Mouse (Mus musculus): ENCODE results near the gene Gm10392.

The Gm10392 gene

DNA sequence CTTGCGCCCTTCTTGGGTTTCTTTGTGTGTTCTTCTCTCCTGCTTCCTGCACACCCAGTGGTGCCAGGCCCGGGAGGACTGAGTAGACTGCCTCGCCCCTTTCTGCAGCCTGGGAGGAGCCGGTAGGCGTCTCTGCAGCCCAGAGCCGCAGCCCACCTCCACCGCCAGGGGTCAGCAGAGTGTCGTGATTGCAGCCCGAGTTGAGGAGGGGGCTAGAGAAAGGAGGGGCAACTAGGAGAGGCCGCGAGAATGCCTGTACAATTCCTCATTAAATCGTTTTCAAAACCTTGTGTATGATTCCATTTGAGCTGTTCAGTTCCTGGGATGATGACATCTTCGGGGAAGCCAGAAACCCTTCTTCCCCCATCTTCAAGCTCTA, 27.9 kb downstream of the Gm10392 start:
- DNase-seq: peak; percentile 80 to 88

DNA sequence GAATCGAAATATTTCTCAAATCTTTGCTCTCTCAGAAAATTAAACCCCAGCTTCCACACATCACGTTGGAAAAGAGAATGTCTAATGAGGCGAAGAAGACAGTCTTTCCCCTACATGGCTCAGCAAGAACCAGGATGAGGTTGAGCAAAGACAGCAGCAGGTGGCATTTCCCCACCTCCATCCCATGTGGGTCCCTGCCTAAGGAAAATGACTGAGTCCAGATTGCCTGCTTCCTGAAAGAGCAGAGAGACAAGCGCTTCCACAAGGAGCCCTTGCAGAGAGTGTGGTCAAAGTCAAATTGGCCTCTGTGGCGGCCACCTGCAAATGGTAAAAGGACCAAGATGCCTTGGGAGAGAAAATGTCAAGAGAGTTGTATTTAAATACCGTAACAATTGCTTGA, 28.5 kb downstream of the Gm10392 start:
- DNase-seq: no peak

DNA sequence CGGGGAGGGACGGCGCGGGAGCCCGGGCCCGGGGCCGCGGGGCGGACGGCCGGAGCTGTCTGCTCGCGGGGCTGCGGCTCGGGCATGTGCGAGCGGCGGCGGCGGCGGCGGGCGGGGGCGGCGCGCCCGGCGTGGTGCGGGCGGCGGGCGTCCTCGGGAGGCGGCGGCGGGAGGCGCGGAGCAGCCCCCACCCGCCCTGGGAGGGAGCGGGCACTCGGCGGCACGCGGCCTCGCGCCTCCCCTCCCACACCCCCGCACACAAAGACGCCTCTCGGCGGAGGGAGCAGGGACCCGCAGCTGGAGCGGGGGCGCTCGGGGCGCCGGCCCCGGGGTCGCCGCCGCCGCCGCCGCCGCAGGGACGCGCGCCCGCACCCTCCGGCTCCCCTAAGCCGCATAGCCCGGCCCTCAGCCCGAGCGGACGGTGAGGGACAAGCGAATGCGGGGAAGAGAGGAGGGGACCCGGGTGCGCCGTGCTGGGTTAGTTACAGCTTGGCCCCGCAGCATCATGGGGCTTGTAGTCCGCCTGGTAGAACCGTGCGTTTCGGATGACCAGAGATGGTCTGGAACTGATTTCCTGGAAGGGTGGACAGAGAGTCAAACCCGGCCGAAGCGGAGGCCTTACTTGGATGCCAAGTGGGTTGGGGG, 29.3 kb downstream of the Gm10392 start, which contains the start of gene Ankrd13b:
Gene Ankrd13b, minus strand, starts transcription at position 88 of the 645 bp plus-strand sequence.
- peak in 1 of 2 experiments; percentile 67 for DNase-seq

GRCm38 (mm10) chr11:77488771-77489581, 30.0 kb downstream of the Gm10392 start:
- no peak for DNase-seq

DNA sequence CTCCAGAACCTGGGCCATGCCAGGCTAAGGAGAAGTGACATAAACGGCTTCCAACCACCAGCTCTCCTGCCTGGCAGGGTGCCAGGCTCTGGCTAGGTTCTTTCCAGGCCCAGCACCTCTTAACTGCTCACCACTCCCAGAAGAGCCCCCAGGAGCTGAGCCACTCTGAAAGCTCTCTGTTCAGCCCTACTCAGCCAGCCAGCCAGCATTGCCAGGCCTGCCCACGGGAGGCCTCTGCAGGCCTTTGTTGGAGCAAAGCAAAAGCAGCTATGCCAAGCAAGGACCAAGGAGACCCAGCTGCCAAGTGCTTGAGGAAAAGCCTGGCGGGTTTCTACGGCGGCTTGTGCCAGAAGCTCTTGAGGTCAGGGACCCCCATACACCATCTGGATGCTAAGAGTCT, 32.2 kb downstream of the Gm10392 start:
- no peak for DNase-seq

DNA sequence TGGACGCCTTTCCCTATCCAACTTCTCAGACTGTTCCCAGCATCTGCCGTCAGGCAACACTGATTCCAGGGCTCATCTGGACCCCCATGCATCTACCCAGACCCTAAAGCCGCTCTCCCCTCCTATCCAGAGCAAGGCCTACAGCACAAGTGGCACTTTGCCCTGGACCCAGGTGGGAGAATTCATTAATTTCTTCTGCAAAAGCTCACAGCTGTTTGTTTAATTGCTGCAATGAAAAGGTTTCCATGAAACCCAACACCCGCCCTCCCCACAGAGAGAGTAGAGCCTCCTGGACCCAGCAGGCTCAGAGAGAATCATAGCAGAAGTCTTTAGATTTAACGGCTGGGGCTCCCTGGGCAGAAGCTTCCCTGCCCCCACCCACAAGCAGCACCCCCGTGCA, 33.8 kb downstream of the Gm10392 start:
- no peak for DNase-seq

GRCm38 (mm10) chr11:77483510-77484255, 35.3 kb downstream of the Gm10392 start:
- no peak for DNase-seq

DNA sequence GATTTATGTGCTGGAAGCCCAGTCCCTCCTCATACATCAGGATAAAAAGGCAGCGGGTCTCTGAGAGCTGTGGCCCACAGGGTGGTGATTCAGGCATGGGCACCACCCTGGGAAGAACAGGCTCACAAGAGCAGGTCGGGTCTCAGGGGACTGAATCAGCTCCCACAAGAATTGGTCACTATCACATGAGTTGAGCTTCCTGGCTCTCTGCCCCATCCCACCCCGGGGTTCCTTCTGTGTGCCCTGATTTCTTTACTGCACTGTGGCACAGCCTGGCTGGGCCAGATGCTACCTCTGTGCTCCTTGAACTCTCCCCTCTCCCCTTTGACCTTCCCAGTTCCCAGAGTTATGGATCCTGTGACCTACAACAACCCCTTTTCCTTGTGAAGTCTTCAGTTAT, 36.0 kb downstream of the Gm10392 start:
- DNase-seq: no peak

DNA sequence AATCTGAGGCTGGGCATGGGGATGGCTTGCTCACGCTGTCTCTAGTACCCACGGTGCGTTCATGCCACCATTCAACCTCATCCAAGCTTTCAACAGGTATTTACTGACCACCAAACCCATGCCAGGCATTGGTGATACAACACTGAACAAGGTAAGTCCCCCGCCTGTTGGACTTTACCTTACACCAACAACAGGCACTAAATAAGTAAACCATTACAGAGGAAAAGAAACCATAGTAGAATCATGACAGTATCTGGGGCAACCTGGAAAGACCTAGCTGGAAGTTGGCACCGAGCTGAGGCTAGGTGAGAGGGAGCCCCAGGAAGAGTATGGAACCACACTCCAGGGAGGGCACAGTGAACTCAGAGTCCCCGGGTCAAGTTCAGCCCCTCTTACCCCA, 42.1 kb downstream of the Gm10392 start:
- DNase-seq: peak; percentile 28 to 48

GRCm38 (mm10) chr11:77476216-77476615, 42.8 kb downstream of the Gm10392 start:
- no peak for DNase-seq

- no peak for DNase-seq
These were observed 46.2 kb downstream of the Gm10392 start for GRCm38 (mm10) chr11:77472775-77473174.

DNA sequence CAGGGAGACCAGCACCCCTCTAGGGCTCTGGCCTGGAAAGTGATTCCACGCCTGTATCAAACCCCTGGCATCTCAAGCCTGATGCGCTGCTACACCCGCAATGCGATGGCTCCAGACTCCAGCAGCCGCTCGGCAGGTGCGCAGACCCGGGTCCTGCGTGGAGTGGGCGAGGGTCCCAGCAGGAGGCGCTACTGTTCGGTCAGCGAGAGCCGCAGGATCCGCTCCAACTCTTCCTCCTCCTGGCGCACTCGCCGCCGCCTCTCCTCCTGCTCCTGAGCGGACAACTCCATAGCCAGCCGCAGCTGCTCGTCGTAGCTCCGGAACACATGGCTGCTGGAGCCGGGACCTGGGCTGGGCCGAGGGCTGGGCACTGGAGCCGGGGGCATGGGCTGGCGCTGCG, 47.6 kb downstream of the Gm10392 start:
- DNase-seq: no peak

- no peak for DNase-seq
These were observed 50.6 kb downstream of the Gm10392 start for GRCm38 (mm10) chr11:77468397-77468796.

DNA sequence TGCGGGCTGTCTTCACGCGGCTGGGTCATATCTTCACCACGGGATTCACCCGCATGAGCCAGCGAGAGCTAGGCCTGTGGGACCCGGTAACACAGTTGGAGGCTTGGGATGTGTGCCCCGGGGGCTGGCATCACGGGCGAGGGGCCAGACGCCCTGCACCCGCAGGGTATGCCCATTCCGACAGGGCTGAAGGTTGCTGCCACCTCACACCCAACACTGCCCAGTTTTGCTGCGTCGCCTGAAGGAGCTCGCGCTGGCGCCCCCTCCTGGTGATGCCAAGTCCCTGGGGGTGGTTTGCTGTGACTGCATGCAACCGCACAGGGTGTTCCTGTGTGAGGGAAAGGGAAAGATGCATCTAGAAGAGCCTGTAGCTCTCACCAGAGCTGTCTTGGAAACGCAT, 51.2 kb downstream of the Gm10392 start:
- DNase-seq: peak; percentile 60 to 81

GRCm38 (mm10) chr11:77467157-77467556, 51.8 kb downstream of the Gm10392 start:
- peak; percentile 75 to 82 for DNase-seq

Measured in kidney, adult 8-10 months (tissue).